Mouse (Mus musculus) liver, adult 10 weeks (tissue): Measurements from ENCODE around the gene Qser1. TPM values are rescaled to one million over a fixed set of nuclear protein-coding genes. Genes with fewer than 3 reads are reported as not detected.

Experiments used
- polyA plus RNA-seq: library from polyadenylated mRNA; stranded (reverse); fragments of 350-450 nt; fragmentation: Illumina TruSeq; extraction: RNeasy Lipid Tissue Mini Kit (QIAGEN cat#74804); gene quantifications from one replicate; pipeline ENCODE4 v1.2.3, GENCODE M21; 2014; ENCODE audit warnings: low read depth, low replicate concordance

Qser1 gene
- polyA plus RNA-seq, result 11.7 TPM

GRCm38 (mm10) chr2:104816371-104816827 lies at the start of gene Qser1:
Qser1 (minus strand) TSS chr2:104816760.

GRCm38 (mm10) chr2:104849276-104849990 lies 32.9 kb upstream of the Qser1 start, which contains the start of gene Prrg4:
Prrg4 (minus strand) TSS chr2:104849876.

GRCm38 (mm10) chr2:104742741-104743064 lies 73.9 kb downstream of the Qser1 start, which contains the start of gene Depdc7:
Depdc7 (minus strand) TSS chr2:104742878.

GRCm38 (mm10) chr2:104716279-104716678 lies 100.3 kb downstream of the Qser1 start, which contains the start of gene Pin1rt1:
Pin1rt1 (minus strand) TSS chr2:104716379.

GRCm38 (mm10) chr2:104711585-104712485 lies 104.7 kb downstream of the Qser1 start, which contains the start of gene Tcp11l1:
Tcp11l1 (minus strand) TSS chr2:104712169.

Other genes with a start within 250 kb of the Qser1 start
- gene Cstf3, start 226.2 kb downstream of the Qser1 start, polyA plus RNA-seq, result 33.1 TPM
- gene Tcp11l1, start 104.6 kb downstream of the Qser1 start, polyA plus RNA-seq, result 7.3 TPM
- not detected for gene Pin1rt1, start 100.4 kb downstream of the Qser1 start, polyA plus RNA-seq
- gene Depdc7, start 73.9 kb downstream of the Qser1 start, polyA plus RNA-seq, result 80.7 TPM
- gene Prrg4, start 33.1 kb upstream of the Qser1 start, polyA plus RNA-seq, result 0.37 TPM
- gene Ccdc73, start 51.0 kb upstream of the Qser1 start, polyA plus RNA-seq, result 11.6 TPM
- gene Eif3m, start 200.3 kb upstream of the Qser1 start, polyA plus RNA-seq, result 212 TPM